Mouse (Mus musculus) forebrain, postnatal 0 days (tissue): ENCODE measurements at regions not wholly inside any gene's neighbourhood (a gene's known extent, or its start where the extent isn't known, plus 50 kb on each side); places are given as distances from the start of the nearest gene placed in this dataset.

ENCODE experiments used
- ATAC-seq: fragments of 200-750 bp; cut with Nextera tagmentation; 2 replicates; pipeline ENCODE4 v1.8.0; 2017; ENCODE audit warnings: mild to moderate bottlenecking, moderate library complexity
- DNase-seq: peaks from one replicate; pipeline ENCODE4 v3.0.0-alpha.2; 2015
- H3K27ac ChIP-seq: fragments of 300-500 bp; sonication (generic); 2 replicates; pipeline ENCODE4 v1.5.1; 2014; ENCODE audit warnings: low read depth, mild to moderate bottlenecking, antibody characterized with exemption, low read length, moderate library complexity, mixed read lengths
- H3K27me3 ChIP-seq: fragments of 300-500 bp; sonication (generic); 2 replicates; pipeline ENCODE4 v1.6.1; 2014; ENCODE audit warnings: mild to moderate bottlenecking, low read length, mixed read lengths; ENCODE audit not compliant: insufficient read depth
- H3K36me3 ChIP-seq: fragments of 300-500 bp; sonication (generic); 2 replicates; pipeline ENCODE4 v1.6.1; 2014; ENCODE audit warnings: mild to moderate bottlenecking, moderate library complexity; ENCODE audit not compliant: insufficient read depth
- H3K4me1 ChIP-seq: fragments of 300-500 bp; sonication (generic); 2 replicates; pipeline ENCODE4 v1.6.1; 2014; ENCODE audit warnings: antibody characterized with exemption; ENCODE audit not compliant: insufficient read depth
- H3K4me2 ChIP-seq: fragments of 300-500 bp; sonication (generic); 2 replicates; pipeline ENCODE4 v1.6.1; 2014; ENCODE audit warnings: low read depth, mild to moderate bottlenecking, moderate library complexity
- H3K4me3 ChIP-seq: fragments of 300-500 bp; sonication (generic); 2 replicates; pipeline ENCODE4 v1.5.1; 2014; ENCODE audit warnings: low read depth, low read length, mixed read lengths
- H3K9ac ChIP-seq: fragments of 300-500 bp; sonication (generic); 2 replicates; pipeline ENCODE4 v1.6.1; 2014; ENCODE audit warnings: mild to moderate bottlenecking
- H3K9me3 ChIP-seq: fragments of 300-500 bp; sonication (generic); 2 replicates; pipeline ENCODE4 v1.6.1; 2016; ENCODE audit warnings: low read length
- CTCF ChIP-seq: sonication (generic); IDR thresholded peaks from 2 replicates; pipeline ENCODE4 v1.5.1; 2016; ENCODE audit warnings: antibody characterized with exemption, control low read depth, low read depth
- WGBS: fragments of 180-500 bp; shearing (Covaris S2); extraction: QIAGEN DNeasy Blood & Tissue Kit; methylation state at CpG from one replicate; pipeline ENCODE4 v1.1.7; 2014; 5-methylcytosine and 5-hydroxymethylcytosine counted together

- H3K27me3 ChIP-seq, result no peaks in the 10 kb centered on the region
- no peak overlapping the region for H3K9ac ChIP-seq
- H3K4me2 ChIP-seq, result no peak overlapping the region
- no peak overlapping the region for H3K4me3 ChIP-seq
- TF ChIP-seq CTCF, result no peak
- H3K36me3 ChIP-seq, result no peaks in the 10 kb centered on the region
- no peak overlapping the region for H3K27ac ChIP-seq
- 79% methylated on average over 10 of the region's 10 CpGs for WGBS
- DNase-seq (no peak), ATAC-seq (no peak)
- no peaks in the 10 kb centered on the region for H3K9me3 ChIP-seq
- no peaks in the 10 kb centered on the region for H3K4me1 ChIP-seq
Measured at GRCm38 (mm10) chr17:45784905-45785304, 51.3 kb upstream of the 1600014C23Rik start.

GRCm38 (mm10) chr17:45784496-45784895 is 50.9 kb upstream of the 1600014C23Rik start:
- Histone ChIP-seq H3K27ac (no peak overlapping the region), H3K4me3 (no peak overlapping the region), H3K36me3 (no peaks in the 10 kb centered on the region), H3K4me1 (no peaks in the 10 kb centered on the region), H3K9ac (no peak overlapping the region), H3K9me3 (no peaks in the 10 kb centered on the region), H3K4me2 (no peak overlapping the region), H3K27me3 (no peaks in the 10 kb centered on the region)
- DNase-seq (no peak), ATAC-seq (no peak)
- no peak for TF ChIP-seq CTCF
- 94% methylated on average over 5 of the region's 5 CpGs for WGBS
